Mouse (Mus musculus): ENCODE data around the gene Gm21883.
"Not testable (repeated sequence)": the region's sequence is repeated elsewhere in the genome, so short reads cannot be mapped to it uniquely, and the experiment has no call there.

Gene Gm21883

DNA sequence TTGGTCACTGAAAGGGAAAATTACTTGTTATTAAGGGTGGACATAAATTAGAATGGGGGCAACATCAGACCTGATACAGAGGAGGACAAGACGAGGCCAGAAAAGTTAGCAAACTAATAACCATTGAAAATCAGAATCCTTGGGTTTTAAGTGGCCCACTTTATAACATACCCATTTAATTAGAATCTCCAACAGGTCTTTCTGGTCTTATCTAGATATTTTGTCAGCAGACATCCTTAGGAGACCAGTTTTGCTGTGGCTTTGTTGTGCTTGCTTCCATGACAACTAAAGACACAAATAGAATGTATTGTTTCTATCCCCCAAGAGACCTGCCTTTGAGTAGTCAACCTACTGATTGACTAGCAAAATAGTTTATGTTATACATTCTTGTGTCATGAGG lies at the start of gene Gm21883:
TSS of gene Gm21883 (minus strand) at position 101 of the 400 bp plus-strand sequence.
- DNase-seq (ENCODE audit: low spot score) = not testable (repeated sequence)

DNA sequence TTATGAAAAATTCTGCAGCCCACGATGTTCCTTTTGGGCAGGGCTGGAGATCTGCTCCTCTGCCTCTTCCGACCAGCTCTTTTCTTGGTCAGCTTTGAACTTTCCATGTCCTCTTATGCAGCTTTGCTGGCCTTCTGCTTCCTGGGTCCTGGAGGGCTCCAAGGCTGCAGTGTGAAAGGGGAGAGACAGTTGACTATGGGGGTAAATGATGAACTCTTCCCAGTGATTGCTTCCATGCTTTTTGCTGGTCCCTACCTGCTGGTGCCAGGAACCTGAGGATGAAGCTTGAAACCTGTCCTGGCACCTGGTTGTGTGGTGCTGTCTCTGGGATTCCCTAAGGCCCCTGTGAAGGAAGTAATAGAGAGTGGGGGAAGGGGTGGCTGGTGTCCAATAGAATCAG lies 44.7 kb upstream of the Gm21883 start, which contains the start of gene Spin2e:
TSS of gene Spin2e (minus strand) at position 101 of the 400 bp plus-strand sequence.
- not testable (repeated sequence) for DNase-seq (ENCODE audit: low spot score)

Data from embryo, embryonic 10 days (tissue).